Mouse (Mus musculus): ENCODE results near the gene Nprl2.

- TF ChIP-seq POLR2A (IDR thresholded peaks at IDR 0.05; ENCODE audit: borderline replicate concordance, insufficient read depth, low read length) (no peak), CTCF (IDR thresholded peaks at IDR 0.05; ENCODE audit: borderline replicate concordance, insufficient read depth, low read depth, low read length) (no peak)
Measured at GRCm38 (mm10) chr9:107521190-107521589, 20.8 kb upstream of the Nprl2 start.

Measured in cerebellum, adult 2 months (tissue).